Mouse (Mus musculus) liver, postnatal 0 days (tissue): Measurements from ENCODE around the gene Gnao1.

Experiments used
- CTCF ChIP-seq: sonication (generic); IDR thresholded peaks from 2 replicates; pipeline ENCODE4 v1.5.1; 2016; ENCODE audit warnings: antibody characterized with exemption, low read depth
- EP300 ChIP-seq: IDR thresholded peaks from 2 replicates; pipeline ENCODE4 v1.6.1; 2016; ENCODE audit warnings: antibody characterized with exemption, low read depth, mild to moderate bottlenecking

DNA sequence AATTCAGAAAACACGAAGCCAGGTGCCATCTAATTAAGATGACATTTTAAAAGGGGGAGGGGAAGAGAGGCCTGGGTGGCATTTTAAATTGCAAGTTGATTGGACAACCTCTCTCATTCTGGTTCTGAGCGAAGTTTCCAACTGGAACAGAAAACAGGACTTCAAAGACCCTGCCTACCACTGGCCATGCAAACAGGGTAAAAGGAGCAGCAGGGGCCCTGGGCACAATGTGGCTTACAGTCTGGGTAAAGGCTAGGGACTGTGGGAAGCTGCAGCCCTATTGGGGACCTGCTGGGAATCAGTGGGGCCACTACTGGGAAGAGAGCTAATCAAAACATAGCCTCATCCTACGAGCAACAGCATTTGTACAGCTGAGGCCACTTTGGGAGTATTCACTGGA lies 115.7 kb downstream of the Gnao1 start:
- TF ChIP-seq CTCF: no peak
- no peak for TF ChIP-seq EP300
